Mouse (Mus musculus) brain, embryonic 14.5 days (tissue): ENCODE measurements around the gene Nfkbiz. TPM values are rescaled to one million over a fixed set of nuclear protein-coding genes. Genes with fewer than 3 reads are reported as not detected.
A peak's percentile ranks its signal among the peaks of the same experiment; 100 is the strongest.

Experiments
- DNase-seq: peaks from one replicate; pipeline ENCODE4 v3.0.0-alpha.2; 2011; ENCODE audit warnings: low read depth
- CTCF ChIP-seq: fragments of 200-500 bp; IDR thresholded peaks from 2 replicates; pipeline ENCODE4 v1.5.1; 2012; ENCODE audit warnings: inconsistent platforms, mild to moderate bottlenecking, moderate library complexity, borderline replicate concordance; ENCODE audit not compliant: insufficient read depth, insufficient read length; ENCODE audit errors: extremely low read depth
- POLR2A ChIP-seq: fragments of 200-500 bp; IDR thresholded peaks from 2 replicates; pipeline ENCODE4 v1.6.1; 2012; ENCODE audit warnings: mild to moderate bottlenecking, inconsistent platforms, borderline replicate concordance; ENCODE audit not compliant: poor library complexity, insufficient read depth, insufficient read length, severe bottlenecking; ENCODE audit errors: extremely low read depth
- polyA plus RNA-seq: library from polyadenylated mRNA; depleted of rRNA; stranded (reverse); fragments of >200 nt; gene quantifications from 2 replicates; pipeline ENCODE4 v1.2.3, GENCODE M21; 2012

Gene Nfkbiz
- polyA plus RNA-seq, 1 experiment, result 2.5 TPM

GRCm38 (mm10) chr16:55815466-55815865, 23.2 kb downstream of the Nfkbiz start:
- no peak for DNase-seq
- TF ChIP-seq POLR2A (no peak), CTCF (no peak)

GRCm38 (mm10) chr16:55814686-55815085, 24.0 kb downstream of the Nfkbiz start:
- DNase-seq, result no peak
- TF ChIP-seq POLR2A, result no peak
- TF ChIP-seq CTCF, result no peak

GRCm38 (mm10) chr16:55813916-55814315, 24.8 kb downstream of the Nfkbiz start:
- DNase-seq, result peak; percentile 28
- TF ChIP-seq POLR2A (no peak), CTCF (no peak)

- no peak for DNase-seq
- TF ChIP-seq POLR2A (no peak), CTCF (no peak)
Observed at GRCm38 (mm10) chr16:55811792-55812191, 26.9 kb downstream of the Nfkbiz start.

- TF ChIP-seq CTCF (no peak), POLR2A (no peak)
- no peak for DNase-seq
Observed at GRCm38 (mm10) chr16:55809779-55810514, 28.8 kb downstream of the Nfkbiz start.

- DNase-seq, result no peak
- TF ChIP-seq CTCF (no peak), POLR2A (no peak)
Observed at GRCm38 (mm10) chr16:55809345-55809744, 29.4 kb downstream of the Nfkbiz start.

GRCm38 (mm10) chr16:55807505-55807932, 31.2 kb downstream of the Nfkbiz start:
- DNase-seq, result peak; percentile 79
- TF ChIP-seq POLR2A (no peak), CTCF (no peak)

- TF ChIP-seq CTCF, result no peak
- no peak for TF ChIP-seq POLR2A
- no peak for DNase-seq
Observed at GRCm38 (mm10) chr16:55804799-55805198, 33.9 kb downstream of the Nfkbiz start.

GRCm38 (mm10) chr16:55801629-55802028, 37.1 kb downstream of the Nfkbiz start:
- DNase-seq, result no peak
- no peak for TF ChIP-seq POLR2A
- TF ChIP-seq CTCF, result no peak

- no peak for TF ChIP-seq POLR2A
- TF ChIP-seq CTCF, result no peak
- no peak for DNase-seq
Observed at GRCm38 (mm10) chr16:55798845-55799244, 39.9 kb downstream of the Nfkbiz start.

- no peak for DNase-seq
- TF ChIP-seq CTCF (no peak), POLR2A (no peak)
Observed at GRCm38 (mm10) chr16:55790326-55790725, 48.4 kb downstream of the Nfkbiz start.

- no peak for DNase-seq
- no peak for TF ChIP-seq POLR2A
- TF ChIP-seq CTCF, result no peak
Observed at GRCm38 (mm10) chr16:55789291-55789690, 49.4 kb downstream of the Nfkbiz start.

- TF ChIP-seq POLR2A (no peak), CTCF (no peak)
Observed at GRCm38 (mm10) chr16:55788671-55789070, 50.0 kb downstream of the Nfkbiz start.

More at GRCm38 (mm10) chr16:55788671-55789070, 50.0 kb downstream of the Nfkbiz start:
- no peak for DNase-seq
